Mouse (Mus musculus) megakaryocyte, embryonic 14.5 days (primary cell): Measurements from ENCODE around the gene Banp.

Source experiments
- FLI1 ChIP-seq: IDR thresholded peaks from 2 replicates; pipeline ENCODE4 v1.6.1; 2012; ENCODE audit warnings: low read length, inconsistent platforms, mixed read lengths
- GATA1 ChIP-seq: IDR thresholded peaks from 3 replicates; pipeline ENCODE4 v1.6.1; 2012; ENCODE audit warnings: mixed read lengths, low read length, inconsistent platforms, borderline replicate concordance

DNA sequence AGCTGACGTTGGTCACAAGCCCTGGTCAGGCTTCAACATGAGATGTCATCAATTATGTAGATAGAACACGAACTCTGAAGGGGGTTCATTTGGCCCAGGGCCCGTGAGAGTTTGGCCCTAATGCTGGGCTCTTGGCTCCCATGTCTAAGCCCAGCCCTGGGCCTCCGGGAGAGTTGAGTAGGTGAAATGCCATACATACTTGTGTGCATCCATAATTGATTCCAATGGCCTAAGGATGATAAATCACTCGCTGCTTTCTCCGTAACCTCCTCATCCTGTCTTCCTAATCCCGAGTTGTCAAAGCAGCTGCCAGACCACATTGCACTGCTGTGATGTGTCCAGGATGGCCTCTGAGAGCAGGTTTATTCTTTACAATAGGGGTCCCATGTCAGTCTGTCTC is 107.3 kb downstream of the Banp start:
- TF ChIP-seq GATA1 (no peak), FLI1 (no peak)
